Mouse (Mus musculus) cerebellum, adult 2 months (tissue): ENCODE measurements around the gene Shank3.

ENCODE experiments used
- CTCF ChIP-seq: fragments of 200-500 bp; IDR thresholded peaks from 2 replicates; pipeline ENCODE4 v1.5.1; 2011; ENCODE audit warnings: low read depth, mild to moderate bottlenecking, control low read depth, low read length, moderate library complexity, borderline replicate concordance; ENCODE audit not compliant: insufficient read depth
- POLR2A ChIP-seq: fragments of 200-500 bp; IDR thresholded peaks from 2 replicates; pipeline ENCODE4 v1.6.1; 2011; ENCODE audit warnings: low read length, control low read depth, borderline replicate concordance; ENCODE audit not compliant: insufficient read depth

DNA sequence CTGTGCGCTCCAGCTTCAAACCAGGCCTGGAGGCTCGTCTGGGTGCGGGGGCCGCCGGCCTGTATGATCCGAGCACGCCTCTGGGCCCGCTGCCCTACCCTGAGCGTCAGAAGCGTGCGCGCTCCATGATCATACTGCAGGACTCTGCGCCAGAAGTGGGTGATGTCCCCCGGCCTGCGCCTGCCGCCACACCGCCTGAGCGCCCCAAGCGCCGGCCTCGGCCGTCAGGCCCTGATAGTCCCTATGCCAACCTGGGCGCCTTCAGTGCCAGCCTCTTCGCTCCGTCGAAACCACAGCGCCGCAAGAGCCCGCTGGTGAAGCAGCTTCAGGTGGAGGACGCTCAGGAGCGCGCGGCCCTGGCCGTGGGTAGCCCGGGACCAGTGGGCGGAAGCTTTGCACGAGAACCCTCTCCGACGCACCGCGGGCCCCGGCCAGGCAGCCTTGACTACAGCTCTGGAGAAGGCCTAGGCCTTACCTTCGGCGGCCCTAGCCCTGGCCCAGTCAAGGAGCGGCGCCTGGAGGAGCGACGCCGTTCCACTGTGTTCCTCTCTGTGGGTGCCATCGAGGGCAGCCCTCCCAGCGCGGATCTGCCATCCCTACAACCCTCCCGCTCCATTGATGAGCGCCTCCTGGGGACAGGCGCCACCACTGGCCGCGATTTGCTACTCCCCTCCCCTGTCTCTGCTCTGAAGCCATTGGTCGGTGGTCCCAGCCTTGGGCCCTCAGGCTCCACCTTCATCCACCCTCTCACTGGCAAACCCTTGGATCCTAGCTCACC lies 48.6 kb downstream of the Shank3 start:
- TF ChIP-seq POLR2A = no peak
- TF ChIP-seq CTCF = no peak
